Mouse (Mus musculus) frontal cortex, postnatal 10 days (tissue): ENCODE results near the gene Thy1.

Source experiments
- DNase-seq, 2 experiments: peaks; one replicate each; pipeline ENCODE4 v3.0.0; 2022; ENCODE audit warnings: low spot score in 2 of 2, mixed read lengths in 1 of 2

The Thy1 gene

GRCm38 (mm10) chr9:44033957-44034727 lies 9.0 kb upstream of the Thy1 start:
- DNase-seq = no peak

GRCm38 (mm10) chr9:44037106-44037505 lies 6.1 kb upstream of the Thy1 start:
- no peak for DNase-seq

GRCm38 (mm10) chr9:44041511-44042395 lies 1.4 kb upstream of the Thy1 start:
- DNase-seq = no peak

GRCm38 (mm10) chr9:44042396-44042680 lies 846 bp upstream of the Thy1 start:
- no peak for DNase-seq

- no peak for DNase-seq
Observed at GRCm38 (mm10) chr9:44043708-44044425, 683 bp downstream of the Thy1 start.

- DNase-seq = no peak
Observed at GRCm38 (mm10) chr9:44044426-44045157, 1.4 kb downstream of the Thy1 start.

- DNase-seq = no peak
Observed at GRCm38 (mm10) chr9:44045158-44045883, 2.1 kb downstream of the Thy1 start.

GRCm38 (mm10) chr9:44045884-44046272 lies 2.7 kb downstream of the Thy1 start:
- DNase-seq = no peak

- no peak for DNase-seq
Observed at GRCm38 (mm10) chr9:44046426-44046825, 3.2 kb downstream of the Thy1 start.

GRCm38 (mm10) chr9:44047071-44047470 lies 3.9 kb downstream of the Thy1 start:
- DNase-seq = no peak

GRCm38 (mm10) chr9:44047571-44048490 lies 4.6 kb downstream of the Thy1 start:
- no peak for DNase-seq

GRCm38 (mm10) chr9:44048541-44049380 lies 5.6 kb downstream of the Thy1 start:
- DNase-seq = no peak

GRCm38 (mm10) chr9:44049381-44050165 lies 6.4 kb downstream of the Thy1 start:
- DNase-seq = no peak

- DNase-seq = no peak
Observed at GRCm38 (mm10) chr9:44052855-44053254, 9.7 kb downstream of the Thy1 start.

- no peak for DNase-seq
Observed at GRCm38 (mm10) chr9:44053936-44054335, 10.8 kb downstream of the Thy1 start.

- no peak for DNase-seq
Observed at GRCm38 (mm10) chr9:44058606-44059005, 15.4 kb downstream of the Thy1 start.

- no peak for DNase-seq
Observed at GRCm38 (mm10) chr9:44065177-44065576, 22.0 kb downstream of the Thy1 start.

- peak; percentile 99 for DNase-seq
Observed at GRCm38 (mm10) chr9:44066785-44067225, 23.6 kb downstream of the Thy1 start, which contains the start of gene Usp2. Gene Usp2 (plus strand): TSS chr9:44067021.
